Mouse (Mus musculus) erythroid progenitor cell, adult 5-6 weeks (primary cell): ENCODE measurements around the gene Ccdc8. TPM values are rescaled to one million over a fixed set of nuclear protein-coding genes. Genes with fewer than 3 reads are reported as not detected.
A peak's percentile ranks its signal among the peaks of the same experiment; 100 is the strongest.

Experiments used
- ATAC-seq: replicated peaks from 2 replicates; pipeline ENCODE4 v1.8.0; 2016; ENCODE audit warnings: moderate number of reproducible peaks, mild to moderate bottlenecking, moderate TSS enrichment, inconsistent platforms; ENCODE audit not compliant: poor library complexity, low FRiP score, severe bottlenecking
- total RNA-seq, 2 experiments: library from RNA; stranded (forward) in 1 of 2; stranded (reverse) in 1 of 2; fragments of 150-400 nt in 1 of 2; fragments of 186-747, 209-891 nt in 1 of 2; gene quantifications; 2 replicates each; pipeline versions ENCODE4 v1.2.3 to v1.2.4; 2015 to 2017; ENCODE audit warnings: low replicate concordance in 2 of 2

The Ccdc8 gene
- total RNA-seq, 2 experiments from 2014 or later: not detected

GRCm38 (mm10) chr7:17004716-17005115 is 12.2 kb downstream of the Ccdc8 start:
- ATAC-seq: no peak

- no peak for ATAC-seq
Measured at GRCm38 (mm10) chr7:17007300-17007699, 14.8 kb downstream of the Ccdc8 start.

GRCm38 (mm10) chr7:17009326-17010009 is 17.0 kb downstream of the Ccdc8 start:
- no peak for ATAC-seq

GRCm38 (mm10) chr7:17010010-17010347 is 17.5 kb downstream of the Ccdc8 start:
- ATAC-seq: no peak

- ATAC-seq: no peak
Measured at GRCm38 (mm10) chr7:17011909-17012590, 19.5 kb downstream of the Ccdc8 start.

GRCm38 (mm10) chr7:17015381-17015780 is 22.9 kb downstream of the Ccdc8 start:
- ATAC-seq: no peak

GRCm38 (mm10) chr7:17017036-17017435 is 24.5 kb downstream of the Ccdc8 start:
- peak; percentile 80 for ATAC-seq

GRCm38 (mm10) chr7:17017921-17018320 is 25.4 kb downstream of the Ccdc8 start:
- ATAC-seq: no peak

GRCm38 (mm10) chr7:17019426-17020166 is 27.1 kb downstream of the Ccdc8 start:
- ATAC-seq: no peak

- ATAC-seq: no peak
Measured at GRCm38 (mm10) chr7:17022176-17022575, 29.7 kb downstream of the Ccdc8 start.

- no peak for ATAC-seq
Measured at GRCm38 (mm10) chr7:17023701-17024100, 31.2 kb downstream of the Ccdc8 start.

- no peak for ATAC-seq
Measured at GRCm38 (mm10) chr7:17024141-17024540, 31.6 kb downstream of the Ccdc8 start.

- ATAC-seq: no peak
Measured at GRCm38 (mm10) chr7:17024814-17025504, 32.5 kb downstream of the Ccdc8 start.

- ATAC-seq: no peak
Measured at GRCm38 (mm10) chr7:17025505-17025894, 33.0 kb downstream of the Ccdc8 start.

- no peak for ATAC-seq
Measured at GRCm38 (mm10) chr7:17025896-17026622, 33.6 kb downstream of the Ccdc8 start.

GRCm38 (mm10) chr7:17026710-17027587 is 34.4 kb downstream of the Ccdc8 start:
- ATAC-seq: peak; percentile 69

- ATAC-seq: peak; percentile 77
Measured at GRCm38 (mm10) chr7:17027588-17028343, 35.3 kb downstream of the Ccdc8 start, which contains the start of gene Ppp5c. Ppp5c (minus strand) TSS chr7:17027924.

- ATAC-seq: no peak
Measured at GRCm38 (mm10) chr7:17028923-17029322, 36.4 kb downstream of the Ccdc8 start.
